Mouse (Mus musculus) kidney, postnatal 25 days (tissue): Measurements from ENCODE around the gene Dcaf1.

Experiments used
- DNase-seq, 2 experiments: peaks; one replicate each; pipeline ENCODE4 v3.0.0; 2021; ENCODE audit warnings: mixed read lengths in 2 of 2

Gene Dcaf1

GRCm38 (mm10) chr9:106879471-106879870 is 57.8 kb downstream of the Dcaf1 start:
- no peak for DNase-seq

DNA sequence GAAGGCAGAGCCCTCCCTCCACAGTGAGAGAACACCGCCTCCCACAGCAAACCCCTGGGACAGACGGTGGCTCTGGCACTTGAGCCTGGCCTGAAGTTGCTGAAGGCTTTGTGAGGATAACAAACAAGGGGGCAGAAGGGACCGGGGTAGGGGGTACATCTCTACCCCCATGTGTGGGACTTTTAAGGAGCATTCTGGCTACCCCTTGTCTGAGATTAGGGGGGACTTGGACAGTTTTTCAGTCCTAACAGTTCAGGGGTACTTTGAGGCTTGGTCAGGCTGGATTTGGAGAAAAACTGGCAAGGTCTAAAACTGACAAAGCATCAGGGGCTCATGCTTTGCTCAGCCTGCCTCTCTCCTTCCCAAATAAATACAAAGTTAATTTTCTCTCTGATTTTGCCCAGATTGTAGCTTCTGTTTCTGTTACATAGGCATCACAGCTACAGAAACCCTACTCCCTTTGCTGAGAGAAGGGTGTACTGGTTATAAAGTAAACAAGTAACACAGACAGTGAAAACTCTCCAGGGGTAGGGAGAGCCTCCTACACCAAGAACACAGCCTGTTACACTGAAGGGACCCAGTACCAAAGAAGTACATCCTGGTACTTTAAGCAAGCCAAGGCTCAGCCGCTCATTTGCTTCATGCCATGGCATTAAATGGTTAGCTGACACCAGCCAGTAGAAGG is 59.5 kb downstream of the Dcaf1 start:
- no peak for DNase-seq

- no peak for DNase-seq
Measured at GRCm38 (mm10) chr9:106882176-106882575, 60.5 kb downstream of the Dcaf1 start.

DNA sequence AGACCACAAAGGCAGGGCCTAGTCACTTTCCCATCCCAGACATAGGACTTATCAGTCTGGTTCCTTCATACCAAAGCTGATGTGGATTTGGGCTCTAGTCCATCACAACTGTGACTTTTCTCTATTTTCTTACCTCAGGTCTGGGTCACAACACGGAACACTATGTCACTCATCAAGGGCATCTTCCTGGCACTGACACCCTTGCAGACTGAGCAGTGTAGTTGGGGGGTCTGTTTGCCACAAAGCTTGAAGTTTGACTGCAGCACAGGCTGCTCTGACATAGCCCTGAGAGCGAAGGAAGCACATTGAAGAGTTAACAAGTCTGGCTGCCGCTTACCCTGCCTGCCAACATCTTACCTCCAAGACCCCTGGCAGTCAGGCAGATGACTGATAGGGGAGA is 61.4 kb downstream of the Dcaf1 start:
- no peak for DNase-seq

DNA sequence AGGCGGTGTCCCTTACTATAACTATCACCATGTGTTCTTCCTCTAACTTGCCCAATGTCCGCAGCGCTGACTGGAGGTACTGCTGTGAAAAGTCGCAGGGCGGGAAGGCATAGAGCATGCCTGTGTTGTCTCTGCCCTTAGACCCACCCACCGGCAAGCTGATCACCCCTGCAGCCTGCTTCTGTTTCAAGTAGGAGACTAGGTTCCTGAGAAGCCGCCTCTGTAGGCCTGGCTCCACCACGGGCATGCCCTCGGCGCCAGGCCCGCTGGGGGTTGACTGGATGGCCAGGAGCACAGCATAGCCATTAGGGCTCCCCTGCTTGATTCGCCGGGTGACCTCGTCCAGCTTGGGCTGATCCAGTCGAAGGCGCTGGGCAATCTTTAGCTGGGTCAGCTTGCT is 62.6 kb downstream of the Dcaf1 start:
- no peak for DNase-seq

- DNase-seq, result no peak
Measured at GRCm38 (mm10) chr9:106884996-106885900, 63.6 kb downstream of the Dcaf1 start.

DNA sequence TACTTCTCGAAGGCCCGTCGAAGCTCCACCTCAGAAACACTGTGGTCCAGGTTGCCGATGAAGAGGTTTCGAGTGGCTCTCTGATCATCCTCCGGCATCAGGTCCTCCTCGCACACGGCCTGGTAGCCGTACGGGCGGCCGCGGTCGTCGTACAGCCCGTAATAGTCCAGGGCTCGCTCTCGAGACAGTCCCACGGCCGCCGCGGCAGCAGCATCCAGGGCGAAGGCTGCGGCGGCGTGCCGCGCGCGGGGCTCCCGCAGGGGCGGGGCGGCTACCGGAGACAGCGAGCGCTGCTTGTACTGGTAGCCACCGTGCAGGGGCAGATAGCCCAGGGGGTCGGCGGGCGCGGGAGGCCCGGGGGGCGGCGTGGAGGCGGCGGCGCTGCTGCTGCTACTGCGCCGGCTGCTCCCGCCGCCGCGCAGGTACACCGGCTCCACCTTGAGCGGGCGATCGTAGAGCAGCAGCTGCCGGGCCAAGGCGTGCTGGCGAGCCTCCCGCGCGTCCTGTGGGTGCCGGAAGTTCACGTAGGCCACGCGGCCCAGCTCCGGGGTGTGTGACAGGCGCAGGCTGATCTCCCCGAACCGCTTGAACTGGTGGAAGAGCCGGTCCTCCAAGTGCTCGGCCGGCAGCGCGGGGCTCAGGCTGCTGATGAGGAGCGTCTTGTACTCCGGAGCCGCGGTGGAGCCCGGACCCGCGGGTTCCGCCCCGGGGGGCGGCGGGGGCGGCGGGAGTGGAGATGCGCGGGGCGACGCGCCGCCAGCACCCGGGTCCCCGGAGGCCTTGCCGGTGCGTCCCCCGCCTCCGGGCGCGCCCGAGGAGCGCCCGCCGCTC is 64.4 kb downstream of the Dcaf1 start:
- DNase-seq, result peak; percentile 51 to 77

DNA sequence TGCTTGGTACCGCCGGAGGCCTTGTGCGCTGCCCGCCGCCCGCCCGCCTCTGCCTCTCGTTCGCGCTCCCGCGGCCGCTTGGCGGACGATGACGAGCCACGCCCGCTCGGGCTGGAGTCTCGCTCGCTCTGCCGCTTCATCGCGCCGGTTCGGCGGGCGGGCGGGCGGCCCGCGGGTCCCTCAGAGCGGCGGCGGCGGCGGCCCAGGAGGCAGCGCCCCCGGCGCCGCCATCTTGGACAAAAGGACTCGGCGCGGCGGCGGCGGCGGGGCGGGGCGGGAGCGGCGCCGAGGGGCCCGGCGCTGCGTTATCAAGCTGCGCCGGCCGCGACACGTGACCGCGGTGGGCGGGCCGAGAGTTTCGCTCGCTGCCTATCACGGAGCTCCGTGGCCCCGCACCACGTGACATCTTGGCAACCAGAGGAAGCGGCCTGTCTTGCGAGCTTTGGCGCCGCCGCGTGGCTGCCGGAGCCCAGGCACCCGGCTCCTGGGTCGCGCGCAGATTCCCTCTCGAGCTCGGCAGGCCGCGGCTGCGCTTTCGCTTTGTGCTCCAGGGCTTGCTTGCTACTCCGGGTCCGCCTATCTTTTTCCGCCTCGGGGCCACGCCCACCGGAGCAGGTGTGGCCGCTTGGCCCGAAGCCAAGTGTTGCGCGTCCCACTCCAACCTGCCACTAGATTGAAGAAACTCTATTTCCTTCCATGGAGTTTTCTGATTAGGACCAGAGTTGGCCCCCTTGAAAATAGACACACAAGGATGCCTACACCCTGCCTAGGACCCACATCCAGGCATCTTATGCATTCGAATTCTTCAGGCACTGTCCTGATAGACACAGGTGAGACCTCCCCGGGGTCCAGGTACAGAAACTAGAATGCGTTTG is 65.4 kb downstream of the Dcaf1 start, which contains the start of gene Rbm15b:
TSS of gene Rbm15b (minus strand) at position 601 of the 875 bp plus-strand sequence.
- peak; percentile 99 for DNase-seq

- DNase-seq, result no peak
Measured at GRCm38 (mm10) chr9:106888346-106888745, 66.7 kb downstream of the Dcaf1 start.

GRCm38 (mm10) chr9:106889321-106889720 is 67.6 kb downstream of the Dcaf1 start:
- no peak for DNase-seq

- peak; percentile 28 to 53 for DNase-seq
Measured at GRCm38 (mm10) chr9:106890496-106891240, 69.0 kb downstream of the Dcaf1 start.

GRCm38 (mm10) chr9:106891341-106891741 is 69.7 kb downstream of the Dcaf1 start:
- DNase-seq, result peak in 1 of 2 experiments; percentile 31

GRCm38 (mm10) chr9:106891829-106892551 is 70.3 kb downstream of the Dcaf1 start, which contains the start of gene Manf:
Gene Manf, minus strand, starts transcription at chr9:106891979.
- DNase-seq, result peak; percentile 98 to 100

- DNase-seq, result no peak
Measured at GRCm38 (mm10) chr9:106892552-106892875, 70.8 kb downstream of the Dcaf1 start.

- DNase-seq, result no peak
Measured at GRCm38 (mm10) chr9:106893327-106893726, 71.7 kb downstream of the Dcaf1 start.

GRCm38 (mm10) chr9:106898901-106899300 is 77.2 kb downstream of the Dcaf1 start:
- DNase-seq, result no peak

- no peak for DNase-seq
Measured at GRCm38 (mm10) chr9:106901596-106901995, 79.9 kb downstream of the Dcaf1 start.

- DNase-seq, result no peak
Measured at GRCm38 (mm10) chr9:106903099-106903790, 81.6 kb downstream of the Dcaf1 start.

DNA sequence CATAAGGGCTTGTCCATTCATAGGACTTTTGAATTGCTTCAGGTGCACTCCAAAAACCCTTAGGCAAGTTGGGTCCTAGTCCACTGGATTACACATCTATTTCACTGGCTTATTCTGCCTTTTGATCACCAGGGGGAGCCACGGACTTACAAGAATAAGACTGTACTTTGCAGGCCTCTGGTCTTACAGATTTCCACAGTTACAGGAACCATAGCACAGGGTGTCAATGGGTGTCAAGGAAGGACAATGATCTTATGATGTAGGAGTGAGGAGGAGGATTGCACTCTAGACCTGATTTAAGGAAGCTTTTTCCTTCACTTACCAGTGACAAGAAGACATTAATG is 82.1 kb downstream of the Dcaf1 start:
- DNase-seq, result peak in 1 of 2 experiments; percentile 73

DNA sequence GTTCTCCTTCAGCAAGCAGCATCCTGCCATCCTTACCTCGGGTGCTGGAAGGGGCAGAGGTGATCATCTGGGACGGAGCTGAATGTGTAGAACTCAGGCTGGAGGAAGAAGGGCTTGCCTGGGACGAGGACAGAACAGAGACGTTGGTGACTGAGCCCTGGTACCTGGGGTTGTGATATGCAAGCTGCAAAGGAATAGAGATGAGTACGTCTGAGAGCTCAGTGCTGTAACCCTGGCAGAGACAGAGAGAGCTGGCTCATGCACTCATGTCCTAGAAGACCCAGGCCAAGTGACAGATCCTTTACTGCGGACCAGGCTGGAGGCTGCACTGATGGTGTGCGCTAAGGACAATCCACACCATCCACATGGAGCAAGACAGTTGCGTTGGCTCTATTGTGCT is 84.9 kb downstream of the Dcaf1 start:
- no peak for DNase-seq
